Mouse (Mus musculus): ENCODE measurements around the gene Mybbp1a. TPM values are rescaled to one million over a fixed set of nuclear protein-coding genes. Genes with fewer than 3 reads are reported as not detected.

The Mybbp1a gene
- 98.6 TPM for polyA plus RNA-seq (2017; shearing (Covaris generic))

GRCm38 (mm10) chr11:72440965-72441664, at the start of gene Mybbp1a:
Gene Mybbp1a, plus strand, starts transcription at chr11:72441355.

GRCm38 (mm10) chr11:72411093-72411921, 29.8 kb upstream of the Mybbp1a start, which contains the start of gene Smtnl2:
Gene Smtnl2, minus strand, starts transcription at chr11:72411713.

GRCm38 (mm10) chr11:72434963-72435693, 6.0 kb upstream of the Mybbp1a start, which contains the start of gene Ggt6:
Gene Ggt6, plus strand, starts transcription at chr11:72435526.

GRCm38 (mm10) chr11:72489881-72490301, 48.7 kb downstream of the Mybbp1a start, which contains the start of gene Spns2:
Gene Spns2, minus strand, starts transcription at chr11:72489904.

Other genes starting within 250 kb of the Mybbp1a start
- 0.17 TPM for gene Gm43951, start 234.5 kb upstream of the Mybbp1a start, polyA plus RNA-seq (2017; shearing (Covaris generic))
- gene 4933427D14Rik, start 233.9 kb upstream of the Mybbp1a start, polyA plus RNA-seq (2017; shearing (Covaris generic)) = 14.3 TPM
- gene Txndc17, start 233.8 kb upstream of the Mybbp1a start, polyA plus RNA-seq (2017; shearing (Covaris generic)) = 69.0 TPM
- gene Med31, start 225.8 kb upstream of the Mybbp1a start, polyA plus RNA-seq (2017; shearing (Covaris generic)) = 22.9 TPM
- not detected for gene Slc13a5, start 174.1 kb upstream of the Mybbp1a start, polyA plus RNA-seq (2017; shearing (Covaris generic))
- 39.9 TPM for gene Xaf1, start 139.7 kb upstream of the Mybbp1a start, polyA plus RNA-seq (2017; shearing (Covaris generic))
- gene Fbxo39, start 126.9 kb upstream of the Mybbp1a start, polyA plus RNA-seq (2017; shearing (Covaris generic)) = not detected
- gene Tekt1, start 78.9 kb upstream of the Mybbp1a start, polyA plus RNA-seq (2017; shearing (Covaris generic)) = not detected
- not detected for gene Smtnl2, start 29.6 kb upstream of the Mybbp1a start, polyA plus RNA-seq (2017; shearing (Covaris generic))
- not detected for gene Ggt6, start 5.8 kb upstream of the Mybbp1a start, polyA plus RNA-seq (2017; shearing (Covaris generic))
- 0.17 TPM for gene Spns2, start 48.5 kb downstream of the Mybbp1a start, polyA plus RNA-seq (2017; shearing (Covaris generic))
- gene Spns3, start 109.2 kb downstream of the Mybbp1a start, polyA plus RNA-seq (2017; shearing (Covaris generic)) = not detected
- 67.8 TPM for gene Ube2g1, start 165.9 kb downstream of the Mybbp1a start, polyA plus RNA-seq (2017; shearing (Covaris generic))
- gene Ankfy1, start 248.7 kb downstream of the Mybbp1a start, polyA plus RNA-seq (2017; shearing (Covaris generic)) = 45.1 TPM

Measured in effector memory CD4-positive, alpha-beta T cell, adult 7 months (primary cell).